Mouse (Mus musculus) kidney, adult 2 months (tissue): ENCODE measurements at regions not wholly inside any gene's neighbourhood (a gene's known extent, or its start where the extent isn't known, plus 50 kb on each side); places are given as distances from the start of the nearest gene placed in this dataset.

ENCODE experiments used
- CTCF ChIP-seq: fragments of 200-500 bp; conservative IDR thresholded peaks from 2 replicates; pipeline ENCODE4 v1.5.1; 2011; ENCODE audit warnings: low read depth, mild to moderate bottlenecking, control low read depth, low read length, moderate library complexity, mixed read lengths; ENCODE audit not compliant: insufficient read depth, insufficient read length
- POLR2A ChIP-seq: fragments of 200-500 bp; IDR thresholded peaks from one replicate; pipeline ENCODE4 v1.6.1; 2011; ENCODE audit warnings: low read depth, low read length, control low read depth

DNA sequence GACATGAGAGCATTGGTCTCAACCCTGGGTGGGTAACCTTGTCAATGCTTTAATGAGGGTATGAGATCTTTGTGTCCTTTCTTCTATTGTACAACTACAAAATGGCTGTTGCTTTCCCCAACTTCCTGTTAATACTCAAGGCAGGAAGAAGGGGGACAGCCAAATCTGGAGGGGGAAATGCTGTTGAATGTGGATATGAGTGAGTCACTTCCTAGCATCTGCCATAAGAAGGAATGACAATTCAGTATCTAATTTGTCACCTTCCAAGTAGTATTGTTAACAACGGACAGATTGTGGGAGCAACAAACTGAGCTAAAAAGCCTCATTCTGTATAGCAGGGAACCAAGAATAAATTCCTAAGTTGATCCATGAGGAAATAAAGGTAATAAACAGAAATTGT lies 309.2 kb upstream of the Aco1 start:
- TF ChIP-seq POLR2A (no peak), CTCF (no peak)
